Mouse (Mus musculus) erythroblast, embryonic 14.5 days (primary cell): ENCODE data around the gene Nhs.

Experiments
- GATA1 ChIP-seq: IDR thresholded peaks from 2 replicates; pipeline ENCODE4 v1.6.1; 2012; ENCODE audit warnings: low read length, inconsistent platforms, mixed read lengths
- TAL1 ChIP-seq: IDR thresholded peaks from 3 replicates; pipeline ENCODE4 v1.6.1; 2012; ENCODE audit warnings: low read length, inconsistent platforms, mixed read lengths

DNA sequence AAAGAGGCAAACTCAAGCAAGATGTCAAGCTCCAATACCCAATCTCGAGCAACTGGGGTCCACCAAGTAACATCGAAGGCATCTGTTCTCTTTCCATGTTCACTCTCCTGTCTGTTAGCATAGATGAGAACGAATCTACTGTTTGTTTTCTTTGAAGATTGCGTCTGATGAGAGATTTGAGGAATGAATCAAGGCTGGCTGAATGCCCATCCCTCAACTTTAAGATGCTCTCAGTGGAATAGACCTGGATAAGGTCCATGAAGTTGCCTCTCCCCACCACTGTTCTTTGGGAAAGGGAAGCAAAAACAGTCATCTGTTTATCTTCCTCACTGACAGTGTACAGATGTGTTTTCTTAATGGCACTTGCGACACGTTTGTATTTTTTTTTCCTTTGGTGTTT lies 178.1 kb downstream of the Nhs start:
- no peak for TF ChIP-seq TAL1
- TF ChIP-seq GATA1, result no peak
